Mouse (Mus musculus) forebrain, embryonic 15.5 days (tissue): ENCODE results near the gene Ccpg1os. TPM values are rescaled to one million over a fixed set of nuclear protein-coding genes. Genes with fewer than 3 reads are reported as not detected.
A peak's percentile ranks its signal among the peaks of the same experiment; 100 is the strongest.

ENCODE experiments used
- ATAC-seq: fragments of 200-750 bp; cut with Nextera tagmentation; replicated peaks from 2 replicates; pipeline ENCODE4 v1.8.0; 2017; ENCODE audit warnings: mild to moderate bottlenecking, moderate TSS enrichment, moderate library complexity
- H3K27ac ChIP-seq: fragments of 300-500 bp; sonication (generic); replicated peaks from 2 replicates; pipeline ENCODE4 v1.5.1; 2015; ENCODE audit warnings: mild to moderate bottlenecking, inconsistent platforms
- H3K27me3 ChIP-seq: fragments of 300-500 bp; sonication (generic); 2 replicates; pipeline ENCODE4 v1.6.1; 2015; ENCODE audit warnings: inconsistent platforms
- H3K36me3 ChIP-seq: fragments of 300-500 bp; sonication (generic); 2 replicates; pipeline ENCODE4 v1.6.1; 2015; ENCODE audit warnings: mild to moderate bottlenecking, inconsistent platforms
- H3K4me1 ChIP-seq: fragments of 300-500 bp; sonication (generic); 2 replicates; pipeline ENCODE4 v1.6.1; 2015; ENCODE audit warnings: inconsistent platforms
- H3K4me2 ChIP-seq: fragments of 300-500 bp; sonication (generic); replicated peaks from 2 replicates; pipeline ENCODE4 v1.6.1; 2015; ENCODE audit warnings: mild to moderate bottlenecking, inconsistent platforms
- H3K4me3 ChIP-seq: fragments of 300-500 bp; sonication (generic); 2 replicates; pipeline ENCODE4 v1.5.1; 2015; ENCODE audit warnings: mild to moderate bottlenecking, inconsistent platforms
- H3K9ac ChIP-seq: fragments of 300-500 bp; sonication (generic); replicated peaks from 2 replicates; pipeline ENCODE4 v1.6.1; 2015; ENCODE audit warnings: mild to moderate bottlenecking, inconsistent platforms
- H3K9me3 ChIP-seq: fragments of 300-500 bp; sonication (generic); 2 replicates; pipeline ENCODE4 v1.6.1; 2016; ENCODE audit warnings: inconsistent platforms
- WGBS: fragments of 180-500 bp; shearing (Covaris S2); methylation state at CpG from one replicate; pipeline ENCODE4 v1.1.7; 2015; ENCODE audit warnings: mixed read lengths; 5-methylcytosine and 5-hydroxymethylcytosine counted together
- microRNA-seq: library from miRNA; unstranded; fragments of <30 nt; microRNA quantifications from one replicate; pipeline ENCODE4, GENCODE M21; 2016
- polyA plus RNA-seq: library from polyadenylated mRNA; unstranded; fragments of >200 nt; fragmentation: Nextera tagmentation; extraction: Ambion mirVana; gene quantifications from 2 replicates; pipeline ENCODE4 v1.2.1, GENCODE M21; 2015

The Ccpg1os gene
- polyA plus RNA-seq, 1 experiment from 2014 or later: 23.8 TPM

GRCm38 (mm10) chr9:72943424-72943823, 41.8 kb downstream of the Ccpg1os start:
- Histone ChIP-seq H3K4me3 (no peak overlapping the region), H3K27ac (no peak overlapping the region), H3K4me1 (no peaks in the 10 kb centered on the region), H3K27me3 (no peaks in the 10 kb centered on the region), H3K9ac (no peak overlapping the region), H3K4me2 (no peak overlapping the region), H3K9me3 (no peaks in the 10 kb centered on the region), H3K36me3 (peaks cover 26% of the 10 kb centered on the region)
- WGBS: 63% methylated on average over 3 of the region's 3 CpGs
- ATAC-seq: no peak

- Histone ChIP-seq H3K4me2 (no peak overlapping the region), H3K4me1 (no peaks in the 10 kb centered on the region), H3K27ac (no peak overlapping the region), H3K4me3 (no peak overlapping the region), H3K36me3 (0 out of 2 replicates have a peak, but pooled peaks cover 3% of the 10 kb centered on the region), H3K9ac (no peak overlapping the region), H3K27me3 (no peaks in the 10 kb centered on the region), H3K9me3 (no peaks in the 10 kb centered on the region)
- WGBS: 74% methylated on average over 2 of the region's 2 CpGs
- ATAC-seq: no peak
Measured at GRCm38 (mm10) chr9:72936301-72936700, 48.9 kb downstream of the Ccpg1os start.

DNA sequence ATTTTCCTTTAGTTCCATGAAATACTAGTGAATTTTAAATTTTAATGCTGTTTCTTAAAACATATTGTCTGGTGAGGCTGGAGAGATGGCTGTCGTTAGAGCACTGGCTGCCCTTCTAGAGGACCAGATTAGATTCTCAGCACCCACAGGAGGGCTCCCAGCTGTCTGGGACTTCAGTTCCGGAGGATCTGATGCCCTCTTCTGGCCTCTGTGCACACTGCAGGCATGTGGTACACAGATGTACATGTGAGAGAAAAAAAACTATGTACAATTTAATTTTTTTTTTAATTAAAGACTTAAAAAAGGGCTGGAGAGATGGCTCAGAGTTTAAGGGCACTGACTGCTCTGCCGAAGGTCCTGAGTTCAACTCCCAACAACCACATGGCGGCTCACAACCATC, 49.9 kb downstream of the Ccpg1os start:
- no peak overlapping the region for H3K27ac ChIP-seq
- 0 out of 2 replicates have a peak, but pooled peaks cover 3% of the 10 kb centered on the region for H3K36me3 ChIP-seq
- H3K9me3 ChIP-seq: no peaks in the 10 kb centered on the region
- H3K27me3 ChIP-seq: no peaks in the 10 kb centered on the region
- ATAC-seq: no peak
- H3K4me2 ChIP-seq: no peak overlapping the region
- no peaks in the 10 kb centered on the region for H3K4me1 ChIP-seq
- H3K9ac ChIP-seq: no peak overlapping the region
- no peak overlapping the region for H3K4me3 ChIP-seq
- WGBS: 87% methylated on average over 4 of the region's 4 CpGs

DNA sequence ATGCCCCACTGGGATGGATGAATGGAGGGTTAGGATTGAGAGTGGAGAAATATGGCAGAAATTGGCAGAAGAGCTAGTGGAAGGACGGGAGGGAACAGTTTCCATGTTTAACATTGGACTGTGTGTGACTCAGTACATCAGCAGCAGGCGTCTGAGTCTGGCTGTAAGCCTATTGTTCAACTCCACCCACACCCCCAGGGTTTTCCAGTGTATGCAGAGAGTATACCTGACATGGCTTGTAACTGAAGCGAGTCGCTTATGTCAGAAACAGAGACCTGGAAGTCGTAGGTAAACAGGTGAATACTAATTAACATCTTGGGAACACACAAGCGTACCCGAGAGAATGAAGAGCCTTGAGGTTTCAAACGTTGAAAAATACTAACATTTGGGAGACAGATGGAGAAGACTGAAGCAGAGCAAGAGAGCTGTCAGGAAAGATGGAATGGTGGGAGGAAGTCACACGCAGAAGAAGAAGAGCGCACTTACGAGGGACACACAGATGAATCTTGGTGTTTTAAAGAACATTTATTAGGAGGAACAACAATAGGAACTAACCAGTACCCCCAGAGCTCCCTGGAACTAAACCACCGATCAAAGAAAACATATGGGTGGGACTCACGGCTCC, 53.9 kb downstream of the Ccpg1os start:
- Histone ChIP-seq H3K4me3 (no peak overlapping the region), H3K27me3 (no peaks in the 10 kb centered on the region), H3K4me1 (peaks cover 18% of the 10 kb centered on the region), H3K36me3 (0 out of 2 replicates have a peak, but pooled peaks cover 3% of the 10 kb centered on the region), H3K9ac (no peak overlapping the region), H3K4me2 (no peak overlapping the region), H3K27ac (peak overlapping the region; percentile 57), H3K9me3 (no peaks in the 10 kb centered on the region)
- no peak for ATAC-seq
- 72% methylated on average over 13 of the region's 13 CpGs for WGBS

Small RNAs within 50 kb of the gene (microRNA-seq; reads per million reads assigned to microRNA genes)
- not detected for gene Gm27353

Other genes starting within 250 kb of the Ccpg1os start
- gene Prtg, start 178.5 kb downstream of the Ccpg1os start, polyA plus RNA-seq: 0.20 and 0.46 TPM in 2 replicates
- 14.8 and 15.4 TPM in 2 replicates for gene Pygo1, start 59.7 kb downstream of the Ccpg1os start, polyA plus RNA-seq
- 2.3 and 2.4 TPM in 2 replicates for gene Dyx1c1, start 26.6 kb downstream of the Ccpg1os start, polyA plus RNA-seq
- gene Gm44503, start 26.5 kb downstream of the Ccpg1os start, polyA plus RNA-seq: not detected in 2 replicates
- 46.5 and 47.5 TPM in 2 replicates for gene Ccpg1, start within 50 bp of the Ccpg1os start, polyA plus RNA-seq
- gene Pigb, start 55.0 kb upstream of the Ccpg1os start, polyA plus RNA-seq: 11.7 and 12.7 TPM in 2 replicates
- gene Rab27a, start 59.5 kb upstream of the Ccpg1os start, polyA plus RNA-seq: 1.0 and 1.2 TPM in 2 replicates
- gene Khdc3, start 116.5 kb upstream of the Ccpg1os start, polyA plus RNA-seq: not detected in 2 replicates
- not detected in 2 replicates for gene Gm20509, start 117.1 kb upstream of the Ccpg1os start, polyA plus RNA-seq
- 123 and 125 TPM in 2 replicates for gene Rsl24d1, start 128.0 kb upstream of the Ccpg1os start, polyA plus RNA-seq